Mouse (Mus musculus) cerebellum, adult 9-11 months (tissue): ENCODE measurements around the gene P2ry13.
A peak's percentile ranks its signal among the peaks of the same experiment; 100 is the strongest.

Experiments used
- DNase-seq: peaks from one replicate; pipeline ENCODE4 v3.0.0; 2022

The P2ry13 gene

DNA sequence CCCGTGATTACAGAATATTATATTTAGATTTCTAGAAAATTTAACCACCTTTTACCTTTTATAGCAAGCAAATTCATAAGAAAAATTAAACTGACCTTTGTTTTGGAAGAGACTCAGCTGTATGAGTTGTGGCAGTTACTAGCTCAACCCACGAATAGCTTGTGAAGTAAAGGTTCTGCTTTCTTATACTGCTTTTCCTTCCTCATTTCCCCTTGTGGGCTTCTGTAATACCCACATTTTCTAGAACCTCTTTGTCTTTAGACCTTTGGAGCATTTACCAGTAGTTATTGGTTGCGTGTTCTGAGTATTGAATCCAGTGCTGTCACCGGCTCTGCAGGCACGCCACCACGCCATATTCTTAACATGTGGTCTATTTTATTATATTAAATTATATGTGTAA lies at the start of gene P2ry13:
TSS of gene P2ry13 (minus strand) at position 156 of the 400 bp plus-strand sequence.
- DNase-seq, result no peak

DNA sequence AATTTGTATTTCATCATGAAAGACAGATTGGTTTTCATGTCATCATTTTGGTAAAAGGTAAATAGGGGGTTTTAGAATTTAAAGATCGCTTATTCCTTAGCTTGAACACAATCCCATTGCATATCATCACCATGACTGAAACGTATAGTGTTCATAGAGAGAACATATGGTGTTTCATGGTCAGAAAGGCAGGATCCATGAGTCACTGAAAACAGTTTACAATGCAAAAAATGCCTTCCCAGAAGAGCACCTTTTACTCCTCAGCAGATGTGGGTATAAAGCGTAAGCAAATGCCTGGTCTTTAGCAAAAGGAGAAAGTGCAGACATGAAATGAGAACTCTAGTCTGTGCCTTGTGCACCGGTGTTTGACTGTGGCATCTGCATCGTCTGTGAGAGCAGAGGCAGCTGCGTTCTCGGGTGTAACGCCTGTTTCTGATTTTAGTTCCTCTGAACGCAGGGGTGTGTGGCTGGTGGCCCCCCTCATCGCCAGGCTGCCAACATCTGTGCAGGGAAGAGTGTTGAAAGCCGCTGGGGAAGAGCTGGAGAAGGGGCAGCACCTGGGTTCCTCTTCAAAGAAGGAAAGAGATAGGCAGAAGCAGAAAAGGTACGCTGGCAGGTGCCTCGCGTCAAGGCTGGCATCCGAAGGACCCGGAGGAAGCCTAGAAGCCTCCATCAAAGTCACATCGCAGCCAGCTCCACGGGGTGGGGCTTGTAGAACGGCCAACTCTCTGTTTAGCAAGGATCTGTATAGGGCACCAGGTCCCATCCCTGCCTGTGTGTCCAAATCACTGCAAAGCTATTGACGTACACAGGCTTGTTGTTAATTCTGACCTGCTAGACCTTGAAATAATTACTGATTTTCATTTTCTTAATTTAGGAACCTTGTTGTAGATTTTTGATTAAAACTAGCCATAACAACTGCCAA lies 47.3 kb upstream of the P2ry13 start:
- DNase-seq, result peak; percentile 15

DNA sequence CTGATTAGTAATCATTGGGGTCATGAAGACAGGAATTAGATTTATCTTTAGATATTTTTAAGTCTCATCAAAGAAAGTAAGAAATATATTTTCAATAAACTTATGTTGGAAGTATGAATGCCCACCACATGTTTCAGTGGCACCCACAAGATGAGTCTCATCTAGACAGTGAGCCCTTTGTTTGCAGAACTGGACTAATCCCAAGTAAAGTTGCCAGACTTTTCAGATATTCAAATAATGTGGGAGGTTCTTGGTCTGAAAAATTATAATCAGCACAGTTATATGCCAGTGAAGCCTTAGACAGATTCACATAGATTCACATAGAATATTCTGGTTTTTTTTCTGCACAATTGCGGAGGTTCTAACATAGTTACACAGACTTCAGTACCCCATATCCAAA lies 39.8 kb upstream of the P2ry13 start:
- no peak for DNase-seq

DNA sequence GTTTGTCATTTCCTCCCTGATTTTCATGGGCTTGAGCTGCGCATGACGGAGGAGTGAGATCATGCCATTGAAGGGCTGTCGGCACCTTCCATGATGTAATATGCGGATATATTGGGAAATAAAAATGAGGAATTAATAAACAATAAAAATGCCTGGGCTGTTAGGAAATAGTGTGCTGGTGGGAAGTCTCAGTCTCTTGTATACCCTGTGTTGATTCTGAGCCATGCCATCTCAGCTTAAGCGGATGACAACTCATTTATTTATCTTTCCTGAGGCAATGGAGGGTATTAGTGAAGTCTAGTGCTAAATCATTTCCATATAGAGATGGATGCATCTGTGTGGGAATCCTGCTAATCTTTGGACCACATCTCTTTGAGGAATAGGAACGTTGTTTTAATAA lies 37.3 kb upstream of the P2ry13 start:
- no peak for DNase-seq

DNA sequence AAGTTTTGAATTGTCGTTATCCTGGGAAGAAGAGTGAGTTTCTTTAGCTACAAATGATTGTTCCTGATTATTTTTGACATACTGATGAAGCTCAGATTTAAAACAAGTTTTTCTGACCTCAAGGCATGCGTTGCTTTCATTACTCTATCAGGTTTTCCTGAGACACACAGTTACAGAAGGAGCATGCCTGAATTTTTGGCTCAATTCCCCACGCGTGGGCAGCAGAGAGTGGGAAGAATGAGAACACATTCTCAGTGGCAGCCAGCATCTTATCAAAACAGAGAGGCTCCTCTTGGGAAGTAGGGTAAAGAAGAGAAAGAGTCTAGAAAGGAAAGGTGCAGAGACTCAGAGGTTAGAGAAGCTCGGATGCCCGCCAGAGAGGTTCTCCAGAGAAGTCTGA lies 32.7 kb upstream of the P2ry13 start:
- peak; percentile 64 for DNase-seq

DNA sequence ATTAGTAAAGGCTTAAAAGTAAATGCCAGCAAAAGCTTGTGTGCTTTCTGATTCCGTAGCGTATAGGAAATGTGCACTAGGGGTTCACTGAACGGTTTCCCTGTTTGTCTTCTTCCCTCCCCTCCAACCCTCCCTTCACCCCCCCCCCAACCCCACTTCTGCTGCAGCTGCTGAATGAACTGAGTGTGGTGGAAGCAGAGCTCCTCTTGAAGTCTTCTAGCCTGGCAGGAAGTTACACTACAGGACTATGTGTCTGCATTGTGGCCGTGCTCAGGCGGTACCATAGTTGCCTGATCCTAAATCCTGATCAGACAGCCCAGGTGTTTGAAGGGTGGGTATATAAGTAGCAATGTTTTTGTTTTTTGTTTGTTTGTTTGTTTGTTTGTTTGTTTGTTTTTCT lies 24.2 kb upstream of the P2ry13 start:
- no peak for DNase-seq

DNA sequence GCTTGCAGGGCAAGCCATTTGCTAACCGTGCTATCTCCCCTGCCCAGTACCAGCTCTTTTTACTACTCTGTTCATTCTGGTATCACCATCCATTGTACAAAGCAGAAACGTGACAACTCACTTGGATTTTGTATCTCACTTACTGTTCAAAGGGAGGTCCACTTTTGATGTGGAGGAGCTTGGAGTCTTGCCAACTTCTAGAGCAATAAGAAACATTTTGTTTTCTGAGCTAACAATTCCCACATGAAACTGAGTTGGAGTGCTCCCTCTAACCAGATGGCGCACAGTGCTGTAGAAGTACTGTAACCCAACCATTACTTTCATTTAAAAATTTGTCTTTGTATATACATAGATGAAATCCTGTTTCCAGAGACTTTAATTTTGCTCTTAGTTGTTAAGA lies 20.2 kb upstream of the P2ry13 start:
- DNase-seq, result no peak

DNA sequence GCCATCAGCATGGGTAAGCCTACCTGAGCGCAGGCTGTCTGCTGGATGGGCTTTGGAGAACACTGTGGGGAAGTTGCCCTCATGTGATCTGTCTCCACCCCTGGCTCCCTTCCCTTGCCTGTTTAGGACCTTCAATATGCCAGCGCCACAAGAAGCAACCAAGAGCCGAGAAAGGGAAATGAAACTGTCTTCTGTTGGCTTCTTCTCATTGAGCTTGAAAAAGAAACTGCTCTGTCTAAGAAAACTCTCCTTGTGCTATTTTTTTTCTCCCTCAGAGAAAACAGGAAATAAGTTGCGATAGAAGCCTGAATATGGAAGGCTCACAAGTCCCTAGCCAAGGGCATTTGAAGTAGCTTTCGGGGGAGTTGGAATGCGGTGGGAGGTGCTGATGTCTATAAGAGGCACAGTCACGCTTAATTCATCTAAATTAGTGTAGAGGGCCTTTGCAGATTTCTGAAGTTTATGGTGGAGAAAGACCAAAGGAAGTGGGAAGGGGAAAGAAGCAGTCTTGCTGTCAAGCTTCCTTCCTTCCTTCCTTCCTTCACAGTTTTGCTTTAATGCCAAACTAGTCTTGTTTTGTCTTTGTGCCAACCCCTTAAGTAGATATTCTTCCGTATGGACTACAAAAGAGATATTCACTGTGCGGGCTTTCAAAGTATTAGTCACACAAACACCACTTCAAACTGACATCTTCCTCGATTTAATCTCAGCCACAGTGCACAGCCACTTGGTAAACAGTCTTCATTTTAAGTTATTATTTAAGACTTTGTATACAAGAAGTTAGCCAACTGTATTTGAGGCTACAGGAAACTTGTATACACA lies 18.3 kb upstream of the P2ry13 start:
- DNase-seq, result no peak

DNA sequence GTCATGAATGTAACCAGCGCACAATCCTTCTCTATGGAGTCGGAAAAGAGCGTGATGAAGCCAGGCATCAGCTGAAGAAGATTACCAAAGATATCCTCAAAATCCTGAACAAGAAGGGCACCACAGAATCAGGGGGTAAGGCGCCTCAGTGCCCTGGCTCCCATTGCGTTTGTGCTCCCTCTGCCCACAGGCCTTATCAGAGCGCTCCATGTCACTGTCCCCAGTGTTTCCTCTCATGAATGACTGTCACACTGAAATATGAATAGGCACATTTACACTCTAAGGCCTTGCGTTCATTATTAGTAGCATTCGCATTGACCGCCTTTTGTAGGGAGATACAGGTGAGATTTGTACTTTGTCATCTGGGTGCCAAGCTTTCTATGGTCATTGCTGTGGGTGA lies 17.0 kb upstream of the P2ry13 start:
- DNase-seq, result no peak

DNA sequence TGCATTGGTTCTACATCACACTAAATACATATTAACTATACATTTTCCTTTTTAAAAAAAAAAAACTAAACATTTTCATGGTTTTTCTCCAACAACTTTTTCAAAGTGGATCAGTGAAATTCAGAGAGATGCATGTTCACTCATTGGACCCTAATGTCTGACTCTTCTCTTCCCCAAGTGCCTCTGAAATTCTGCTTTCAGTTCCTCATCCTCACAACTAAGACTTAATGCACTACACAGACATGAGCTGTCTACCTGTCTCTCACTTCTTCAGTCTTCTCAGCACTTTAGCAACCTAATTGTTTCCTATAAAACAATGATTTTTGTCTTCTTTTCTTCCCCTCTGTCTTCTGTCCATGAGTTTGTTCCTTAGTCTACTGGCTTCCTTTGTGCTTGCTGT lies 14.7 kb upstream of the P2ry13 start:
- no peak for DNase-seq

DNA sequence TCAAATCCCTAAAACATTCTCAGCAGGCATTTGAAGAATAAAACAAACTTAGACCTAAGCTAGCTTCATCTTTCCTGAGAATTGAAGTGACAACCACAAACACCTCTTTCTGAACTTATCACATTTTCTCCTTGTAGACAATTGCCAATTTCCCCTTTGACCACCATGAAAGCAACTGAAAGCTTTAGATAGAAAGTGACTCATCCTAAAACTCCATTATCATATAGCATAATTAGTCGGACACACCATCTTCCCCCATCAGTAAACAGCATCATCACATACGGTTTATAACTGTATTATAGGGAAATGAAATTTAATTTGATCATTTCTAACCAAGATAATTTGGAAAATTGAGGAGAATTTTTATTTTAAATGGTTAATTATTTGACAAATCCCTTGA lies 11.6 kb upstream of the P2ry13 start:
- DNase-seq, result no peak

DNA sequence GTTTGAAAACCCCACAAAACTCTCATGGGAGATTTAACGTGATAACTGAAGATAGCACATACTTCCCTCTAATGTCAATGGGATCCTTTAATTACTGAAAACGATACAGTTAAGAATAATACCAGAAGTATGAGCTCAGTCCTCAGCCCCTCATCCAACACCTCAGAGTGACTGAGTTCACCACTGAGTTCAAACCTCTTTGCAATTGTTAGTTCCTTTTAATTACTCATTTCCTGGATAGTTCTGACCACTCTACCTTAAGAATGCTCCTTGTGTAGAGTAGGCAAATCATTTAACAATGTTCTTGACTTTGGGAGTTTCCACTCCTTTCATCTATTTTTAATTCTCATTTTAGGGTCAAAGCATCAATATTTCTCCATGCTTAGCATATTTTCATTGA lies 8.6 kb upstream of the P2ry13 start:
- DNase-seq, result no peak

DNA sequence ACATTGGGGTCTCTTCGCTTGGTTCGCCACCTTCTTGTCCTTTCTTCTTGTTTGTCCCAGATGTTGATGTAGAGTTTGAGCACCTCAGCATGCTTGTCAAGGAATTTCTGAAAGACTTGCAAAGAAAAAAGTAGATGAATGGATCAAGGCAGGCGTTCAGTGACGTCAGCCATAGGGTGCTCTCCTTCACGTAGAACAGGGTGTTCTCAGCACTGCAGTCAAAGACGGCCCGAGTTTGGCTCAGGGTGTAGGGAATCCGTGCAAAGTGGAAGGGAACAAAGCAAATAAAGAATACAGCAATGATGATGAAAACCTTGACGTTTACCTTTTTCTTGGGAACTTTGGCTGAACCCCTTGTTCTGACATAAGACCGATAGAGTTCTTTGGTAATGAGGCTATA lies 6.5 kb upstream of the P2ry13 start:
- DNase-seq, result no peak

DNA sequence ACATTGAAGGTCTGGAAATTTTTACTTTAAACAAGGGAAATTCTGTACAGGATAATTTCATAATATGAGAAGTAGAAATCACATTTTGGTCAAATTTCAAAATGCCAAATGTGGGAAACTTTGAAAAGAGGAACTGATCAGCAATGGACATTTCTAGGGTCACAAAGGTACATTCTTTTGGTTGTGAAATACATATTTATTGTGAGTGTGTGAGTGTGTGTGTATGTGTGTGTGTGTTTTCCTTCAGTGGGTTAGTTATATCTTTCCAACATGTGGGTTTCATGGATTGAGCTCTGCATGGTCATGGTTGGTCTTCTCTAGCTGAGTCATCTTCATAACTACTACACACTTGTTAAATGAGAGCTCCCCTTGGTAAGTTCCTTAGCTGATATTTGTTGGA lies 1.7 kb upstream of the P2ry13 start:
- no peak for DNase-seq

DNA sequence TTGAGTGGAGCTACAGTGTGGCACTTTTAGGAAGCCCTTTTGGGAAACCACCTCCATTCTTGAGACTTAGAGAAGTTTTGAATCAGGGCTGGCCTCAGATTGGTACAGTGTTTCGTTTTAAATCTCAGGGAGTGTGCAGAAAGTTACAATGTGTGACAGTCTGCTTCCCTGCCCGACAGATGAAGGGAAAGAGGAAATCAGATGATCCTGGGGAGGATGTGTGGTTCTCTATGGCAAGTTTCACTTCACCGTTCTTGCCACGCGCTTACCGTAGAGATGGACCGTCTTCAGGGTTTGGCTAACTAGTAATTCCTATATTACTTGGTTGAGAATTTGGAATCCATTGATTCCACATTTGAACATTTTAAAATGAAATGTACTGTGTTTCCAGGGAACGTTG lies 1.1 kb upstream of the P2ry13 start:
- no peak for DNase-seq

DNA sequence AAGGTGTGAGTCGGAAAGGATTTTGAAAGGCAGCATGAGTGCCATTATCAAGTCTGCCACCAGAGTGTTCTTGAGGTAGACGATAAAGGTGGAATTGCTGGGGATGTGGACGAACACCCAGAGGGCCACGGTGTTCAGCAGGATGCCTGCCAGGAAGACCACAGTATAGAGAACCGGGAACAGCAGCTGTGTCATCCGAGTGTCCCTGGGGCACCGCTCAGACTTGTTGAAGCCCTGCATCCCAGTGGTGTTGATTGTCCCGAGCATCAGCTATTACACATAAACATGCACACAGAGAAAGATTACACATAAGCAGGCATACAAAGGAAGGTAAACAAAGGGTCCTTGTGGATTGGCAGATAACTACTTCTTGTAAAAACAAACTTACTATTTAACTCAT lies 593 bp downstream of the P2ry13 start:
- DNase-seq, result peak; percentile 21

DNA sequence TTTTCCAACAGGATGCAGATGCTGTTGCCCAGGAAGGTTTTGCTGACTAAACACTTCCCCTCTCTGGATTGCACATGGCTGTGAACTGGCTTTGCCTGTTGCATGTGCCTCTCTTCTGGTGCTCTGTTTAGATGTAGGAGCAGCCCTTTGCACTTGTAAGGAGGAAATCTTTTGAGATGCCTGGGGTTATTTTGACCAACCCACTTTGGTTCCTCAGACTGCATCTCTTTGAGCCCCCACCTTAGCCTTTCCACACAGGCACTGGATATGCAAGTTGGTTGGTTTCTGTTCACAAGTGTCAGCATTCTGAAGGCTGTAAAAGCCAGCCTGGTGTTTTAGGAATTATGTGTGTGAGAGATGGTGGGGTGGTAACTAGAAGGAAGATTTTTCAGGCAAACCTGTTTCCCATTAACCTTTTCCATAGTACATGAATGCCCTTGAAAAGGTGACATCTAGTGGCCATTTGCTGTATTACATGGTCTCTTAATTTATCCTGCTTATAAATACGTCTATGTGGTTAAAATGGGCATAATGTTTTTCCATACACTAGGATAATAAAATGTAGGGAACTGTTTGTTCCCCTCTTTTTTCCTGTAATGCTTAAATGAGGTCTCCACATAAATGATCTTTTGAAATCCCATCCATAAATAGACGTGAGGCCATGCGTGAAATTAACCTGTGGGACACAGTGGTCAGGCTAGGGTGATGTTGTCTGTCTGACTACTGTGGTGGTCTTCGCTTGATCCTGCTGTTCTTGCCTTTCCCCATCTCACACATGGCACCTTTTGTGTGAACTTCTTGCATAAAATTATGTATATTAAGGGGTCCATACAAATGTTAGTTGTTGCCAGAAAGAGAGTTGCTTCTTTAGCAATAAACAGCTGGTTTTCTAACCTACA lies 1.8 kb downstream of the P2ry13 start:
- DNase-seq, result peak; percentile 49

DNA sequence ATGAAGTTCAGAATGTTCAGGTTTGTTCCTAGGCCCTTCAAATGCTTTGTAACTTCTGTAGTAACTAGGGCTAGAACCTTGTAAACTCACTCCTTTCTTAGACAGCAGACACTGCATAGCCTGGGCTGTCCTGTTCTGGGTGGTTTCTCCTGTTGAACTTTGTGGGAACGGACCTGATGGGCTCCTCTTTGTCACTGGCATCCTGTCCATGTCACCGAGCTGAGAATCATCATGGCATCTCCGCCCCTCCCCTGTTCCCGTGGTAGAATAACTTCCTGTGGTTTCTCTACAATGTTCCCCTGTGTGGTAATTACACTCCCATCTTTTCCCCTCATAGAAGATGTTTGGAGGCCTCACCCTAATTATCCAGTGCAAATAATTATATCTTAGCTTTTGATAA lies 4.7 kb downstream of the P2ry13 start:
- DNase-seq, result no peak

DNA sequence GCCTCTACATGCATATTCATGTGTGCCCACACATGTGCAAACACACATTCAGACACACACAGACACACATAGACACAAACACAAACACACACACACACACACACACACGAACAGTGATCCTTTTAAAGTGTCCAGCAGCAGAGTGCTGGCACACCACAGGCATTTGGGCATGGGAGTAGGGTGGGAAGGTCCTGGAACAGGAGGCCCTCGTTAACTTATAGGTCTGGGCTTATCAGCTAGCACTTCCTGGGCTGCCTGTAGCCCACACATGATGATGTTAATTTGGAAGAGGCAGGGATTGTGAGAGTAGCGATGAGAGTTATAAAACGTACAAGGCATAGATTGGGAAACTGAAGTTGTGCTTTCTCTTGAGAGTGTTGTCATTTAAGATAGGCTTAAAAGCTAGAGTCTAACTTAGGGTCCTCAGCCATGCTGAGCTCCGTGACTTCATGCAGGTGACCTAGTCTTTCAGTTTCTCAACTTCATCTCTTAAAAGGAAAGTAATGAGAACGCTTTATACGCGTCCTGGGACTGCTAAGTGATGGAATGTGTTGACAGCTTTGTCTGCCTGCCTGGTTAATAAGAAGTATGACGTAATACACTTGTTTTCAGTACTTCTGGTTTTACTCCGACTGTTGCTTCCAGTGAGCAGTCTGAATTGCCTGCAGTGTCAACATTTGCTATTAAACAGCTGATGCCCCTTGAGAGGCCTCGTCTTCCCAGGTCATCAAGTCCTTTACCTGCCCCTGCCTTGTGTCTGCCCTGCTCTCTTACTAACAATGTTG lies 5.8 kb downstream of the P2ry13 start:
- DNase-seq, result no peak

DNA sequence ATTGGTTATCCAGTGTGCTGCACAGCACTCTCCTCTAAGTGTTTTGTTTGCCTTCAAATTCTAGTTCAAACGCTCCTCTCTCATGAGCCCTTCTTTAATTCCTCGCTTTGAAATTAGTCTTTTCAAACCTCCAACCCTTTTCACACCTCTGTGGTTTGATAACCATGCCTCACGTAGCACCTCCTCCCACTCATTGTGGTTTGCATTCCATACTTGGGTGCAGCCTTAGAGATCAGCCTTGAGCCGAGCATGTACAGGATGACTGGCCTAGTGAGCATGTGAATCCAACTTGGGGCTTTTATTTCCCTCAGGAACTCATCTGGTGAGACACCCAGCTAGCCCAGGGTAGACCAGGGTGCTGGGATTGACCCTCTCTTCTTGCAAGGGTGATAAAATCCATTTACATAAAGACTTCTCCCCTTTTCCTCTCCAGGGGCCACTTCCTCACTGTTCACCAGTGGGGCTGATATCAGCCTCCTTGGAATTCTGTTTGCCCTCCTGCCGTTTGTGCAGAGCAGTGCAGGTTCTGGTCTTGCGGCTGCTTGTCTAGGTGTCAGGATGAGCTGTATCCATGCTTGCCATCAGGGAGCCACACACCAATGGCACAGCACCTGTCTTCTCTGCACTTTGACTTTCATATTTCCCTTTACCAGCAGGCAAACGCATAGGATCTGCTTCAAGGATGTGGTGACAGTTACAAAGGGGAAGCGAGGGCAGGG lies 6.7 kb downstream of the P2ry13 start:
- no peak for DNase-seq

DNA sequence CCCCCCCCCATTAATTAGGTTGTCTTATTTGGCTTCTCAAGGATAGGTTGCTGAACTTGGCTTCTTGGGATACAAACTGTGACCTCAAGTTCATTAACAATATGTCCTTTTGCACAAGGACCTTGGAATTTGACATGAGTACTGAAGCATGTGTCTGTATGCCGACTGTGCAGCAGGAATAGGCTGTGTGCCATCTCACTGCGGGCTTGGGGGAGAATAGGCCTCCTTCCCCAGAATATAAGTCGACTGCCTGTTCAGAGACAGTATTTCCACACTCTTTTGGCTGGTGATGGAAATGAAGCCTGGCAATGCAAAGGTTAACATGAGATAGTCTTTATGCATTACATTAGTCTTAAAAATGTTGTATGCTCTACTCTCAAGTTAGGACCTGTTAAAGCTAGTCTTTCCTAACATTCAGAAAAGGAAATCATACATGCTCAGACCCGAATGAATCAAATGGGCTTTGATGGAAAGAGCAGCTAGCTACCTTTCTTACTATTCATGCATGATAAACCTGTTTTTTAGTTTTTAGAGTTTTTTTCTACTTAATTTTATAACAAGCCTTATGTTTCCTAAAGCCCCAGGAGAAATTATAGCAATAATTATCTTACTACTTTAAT lies 13.2 kb downstream of the P2ry13 start:
- no peak for DNase-seq
